Mouse (Mus musculus): ENCODE results near the gene Atoh1.

DNA sequence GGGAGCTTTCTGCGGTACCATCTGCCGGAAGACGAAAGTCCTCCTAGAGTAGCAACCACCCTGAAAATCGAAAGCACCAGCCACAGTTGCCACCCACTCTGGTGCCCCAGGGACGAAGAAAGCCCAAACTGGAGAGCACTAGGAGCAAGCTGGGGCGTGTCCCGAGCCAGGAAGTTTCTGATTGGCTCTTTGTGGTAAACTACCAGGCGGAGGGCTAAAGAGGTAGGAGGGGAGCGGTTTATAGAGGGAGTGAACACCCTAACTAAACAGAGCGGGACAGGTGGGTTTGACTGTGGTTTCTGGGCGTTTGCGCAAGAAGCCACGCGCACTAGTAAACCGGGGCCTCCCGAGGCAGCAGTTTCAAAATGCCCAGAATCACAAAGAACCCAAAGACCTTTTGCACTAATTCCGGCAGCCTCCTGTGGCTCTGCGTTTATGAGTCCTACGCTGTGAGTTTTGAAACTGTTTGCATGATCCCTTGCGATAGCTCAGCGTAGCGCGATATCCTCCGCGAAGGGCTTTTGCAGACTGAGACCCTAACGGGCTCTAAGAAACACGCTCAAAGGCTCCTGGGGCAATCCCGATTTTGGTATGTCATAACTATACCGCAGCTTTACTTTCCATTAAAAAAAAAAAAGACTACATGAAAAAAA, 1.0 kb upstream of the Atoh1 start:
- TF ChIP-seq CTCF (IDR thresholded peaks at IDR 0.05; ENCODE audit: low read depth, low read length) (no peak), POLR2A (IDR thresholded peaks at IDR 0.05; ENCODE audit: extremely low read depth, insufficient read depth, low read length) (no peak)

Measured in liver, adult 2 months (tissue).